Mouse (Mus musculus) midbrain, embryonic 13.5 days (tissue): ENCODE measurements at regions not wholly inside any gene's neighbourhood (a gene's known extent, or its start where the extent isn't known, plus 50 kb on each side); places are given as distances from the start of the nearest gene placed in this dataset.

Source experiments
- ATAC-seq: fragments of 200-750 bp; cut with Nextera tagmentation; 2 replicates; pipeline ENCODE4 v1.8.0; 2017; ENCODE audit warnings: mild to moderate bottlenecking, moderate TSS enrichment, moderate library complexity
- H3K27ac ChIP-seq: fragments of 300-500 bp; sonication (generic); 2 replicates; pipeline ENCODE4 v1.5.1; 2015; ENCODE audit warnings: inconsistent platforms, mild to moderate bottlenecking, moderate library complexity
- H3K27me3 ChIP-seq: fragments of 300-500 bp; sonication (generic); 2 replicates; pipeline ENCODE4 v1.6.1; 2015; ENCODE audit warnings: mild to moderate bottlenecking, inconsistent platforms
- H3K36me3 ChIP-seq: fragments of 300-500 bp; sonication (generic); 2 replicates; pipeline ENCODE4 v1.6.1; 2015; ENCODE audit warnings: mild to moderate bottlenecking, inconsistent platforms
- H3K4me1 ChIP-seq: fragments of 300-500 bp; sonication (generic); replicated peaks from 2 replicates; pipeline ENCODE4 v1.6.1; 2015; ENCODE audit warnings: inconsistent platforms
- H3K4me2 ChIP-seq: fragments of 300-500 bp; sonication (generic); replicated peaks from 2 replicates; pipeline ENCODE4 v1.6.1; 2015; ENCODE audit warnings: moderate library complexity, mild to moderate bottlenecking, inconsistent platforms
- H3K4me3 ChIP-seq: fragments of 300-500 bp; sonication (generic); replicated peaks from 2 replicates; pipeline ENCODE4 v1.5.1; 2015; ENCODE audit warnings: mild to moderate bottlenecking, inconsistent platforms
- H3K9ac ChIP-seq: fragments of 300-500 bp; sonication (generic); replicated peaks from 2 replicates; pipeline ENCODE4 v1.6.1; 2015; ENCODE audit warnings: mild to moderate bottlenecking, inconsistent platforms
- H3K9me3 ChIP-seq: fragments of 300-500 bp; sonication (generic); 2 replicates; pipeline ENCODE4 v1.6.1; 2016; ENCODE audit warnings: mild to moderate bottlenecking, inconsistent platforms
- WGBS: fragments of 180-500 bp; shearing (Covaris S2); methylation state at CpG from one replicate; pipeline ENCODE4 v1.1.7; 2015; 5-methylcytosine and 5-hydroxymethylcytosine counted together

GRCm38 (mm10) chr12:110177826-110178225, 101.0 kb upstream of the Dio3 start:
- H3K36me3 ChIP-seq = no peaks in the 10 kb centered on the region
- 95% methylated on average over 2 of the region's 2 CpGs for WGBS

GRCm38 (mm10) chr12:110183473-110183872, 95.4 kb upstream of the Dio3 start:
- WGBS = 9% methylated on average over 6 of the region's 6 CpGs
- peak overlapping the region; percentile 13; the same call in 1 of the 2 replicates for H3K4me2 ChIP-seq
- no peak overlapping the region for H3K9ac ChIP-seq
- H3K4me3 ChIP-seq = no peak overlapping the region
- H3K4me1 ChIP-seq = peaks cover 38% of the 10 kb centered on the region
- H3K36me3 ChIP-seq = no peaks in the 10 kb centered on the region
- ATAC-seq = no peak
- H3K27me3 ChIP-seq = peaks cover 43% of the 10 kb centered on the region
- H3K9me3 ChIP-seq = no peaks in the 10 kb centered on the region; the same call in 1 of the 2 replicates
- H3K27ac ChIP-seq = no peak overlapping the region

More at GRCm38 (mm10) chr12:110177826-110178225, 101.0 kb upstream of the Dio3 start:
- H3K4me3 ChIP-seq = no peak overlapping the region
- peaks cover 4% of the 10 kb centered on the region; the same call in 1 of the 2 replicates for H3K4me1 ChIP-seq
- H3K9me3 ChIP-seq = no peaks in the 10 kb centered on the region; the same call in 1 of the 2 replicates
- no peak overlapping the region for H3K9ac ChIP-seq
- H3K27ac ChIP-seq = no peak overlapping the region
- H3K27me3 ChIP-seq = no peaks in the 10 kb centered on the region
- no peak overlapping the region for H3K4me2 ChIP-seq
- no peak for ATAC-seq

GRCm38 (mm10) chr12:110185399-110185798, 93.5 kb upstream of the Dio3 start:
- peaks cover 58% of the 10 kb centered on the region for H3K27me3 ChIP-seq
- WGBS = 34% methylated on average over 9 of the region's 9 CpGs
- H3K4me3 ChIP-seq = no peak overlapping the region
- H3K9ac ChIP-seq = no peak overlapping the region
- peaks cover 48% of the 10 kb centered on the region for H3K4me1 ChIP-seq
- H3K4me2 ChIP-seq = no peak overlapping the region
- ATAC-seq = no peak
- H3K9me3 ChIP-seq = no peaks in the 10 kb centered on the region
- no peak overlapping the region for H3K27ac ChIP-seq
- H3K36me3 ChIP-seq = no peaks in the 10 kb centered on the region

- H3K27me3 ChIP-seq = peaks cover 67% of the 10 kb centered on the region
- ATAC-seq = no peak
- H3K36me3 ChIP-seq = no peaks in the 10 kb centered on the region
- H3K9me3 ChIP-seq = no peaks in the 10 kb centered on the region
- peaks cover 52% of the 10 kb centered on the region for H3K4me1 ChIP-seq
- WGBS = 7% methylated on average over 3 of the region's 3 CpGs
- H3K9ac ChIP-seq = no peak overlapping the region
- H3K4me2 ChIP-seq = no peak overlapping the region
- H3K27ac ChIP-seq = no peak overlapping the region
- no peak overlapping the region for H3K4me3 ChIP-seq
Observed at GRCm38 (mm10) chr12:110186381-110186780, 92.5 kb upstream of the Dio3 start.

- Histone ChIP-seq H3K27me3 (peaks cover 72% of the 10 kb centered on the region), H3K4me3 (0 out of 2 replicates have a peak overlapping the region, but pooled peaks have one; percentile 36), H3K4me2 (peak overlapping the region; percentile 55; the same call in 1 of the 2 replicates), H3K36me3 (no peaks in the 10 kb centered on the region), H3K4me1 (peaks cover 52% of the 10 kb centered on the region), H3K27ac (no peak overlapping the region), H3K9ac (no peak overlapping the region), H3K9me3 (no peaks in the 10 kb centered on the region)
- peak; percentile 8; the same call in 1 of the 2 replicates for ATAC-seq
- 2% methylated on average over 10 of the region's 10 CpGs for WGBS
Observed at GRCm38 (mm10) chr12:110186911-110187245, 92.0 kb upstream of the Dio3 start.

- under 1% methylated on average over 49 of the region's 49 CpGs for WGBS
- H3K9me3 ChIP-seq = no peaks in the 10 kb centered on the region
- peak overlapping the region; percentile 61 for H3K9ac ChIP-seq
- ATAC-seq = peak; percentile 70
- H3K4me2 ChIP-seq = peak overlapping the region; percentile 55
- H3K4me3 ChIP-seq = peak overlapping the region; percentile 36
- no peaks in the 10 kb centered on the region for H3K36me3 ChIP-seq
- H3K4me1 ChIP-seq = peaks cover 51% of the 10 kb centered on the region
- H3K27ac ChIP-seq = peak overlapping the region; percentile 83
- H3K27me3 ChIP-seq = peaks cover 78% of the 10 kb centered on the region
Observed at GRCm38 (mm10) chr12:110187246-110188135, 91.4 kb upstream of the Dio3 start.

- Histone ChIP-seq H3K4me3 (peak overlapping the region; percentile 36), H3K4me2 (peak overlapping the region; percentile 55), H3K27ac (peak overlapping the region; percentile 83), H3K27me3 (peaks cover 78% of the 10 kb centered on the region), H3K4me1 (peaks cover 44% of the 10 kb centered on the region), H3K36me3 (no peaks in the 10 kb centered on the region), H3K9ac (peak overlapping the region; percentile 61), H3K9me3 (no peaks in the 10 kb centered on the region)
- ATAC-seq = no peak
- WGBS = under 1% methylated on average over 28 of the region's 29 CpGs
Observed at GRCm38 (mm10) chr12:110188136-110188631, 90.7 kb upstream of the Dio3 start.

GRCm38 (mm10) chr12:110188641-110189328, 90.1 kb upstream of the Dio3 start:
- Histone ChIP-seq H3K4me2 (peak overlapping the region; percentile 55), H3K4me3 (peak overlapping the region; percentile 36), H3K9me3 (no peaks in the 10 kb centered on the region), H3K36me3 (no peaks in the 10 kb centered on the region), H3K27ac (peak overlapping the region; percentile 83), H3K27me3 (peaks cover 78% of the 10 kb centered on the region), H3K9ac (peak overlapping the region; percentile 61), H3K4me1 (peaks cover 38% of the 10 kb centered on the region)
- no peak for ATAC-seq
- WGBS = 1% methylated on average over 39 of the region's 39 CpGs

- no peak for ATAC-seq
- no peaks in the 10 kb centered on the region for H3K36me3 ChIP-seq
- peak overlapping the region; percentile 83 for H3K27ac ChIP-seq
- H3K9me3 ChIP-seq = no peaks in the 10 kb centered on the region
- WGBS = under 1% methylated on average over 19 of the region's 19 CpGs
- H3K27me3 ChIP-seq = peaks cover 74% of the 10 kb centered on the region
- peak overlapping the region; percentile 55 for H3K4me2 ChIP-seq
- H3K9ac ChIP-seq = peak overlapping the region; percentile 61
- H3K4me3 ChIP-seq = peak overlapping the region; percentile 36
- H3K4me1 ChIP-seq = peaks cover 33% of the 10 kb centered on the region
Observed at GRCm38 (mm10) chr12:110189329-110189642, 89.6 kb upstream of the Dio3 start.

- no peak overlapping the region for H3K9ac ChIP-seq
- no peak overlapping the region for H3K4me2 ChIP-seq
- H3K27me3 ChIP-seq = peaks cover 48% of the 10 kb centered on the region
- no peak overlapping the region for H3K4me3 ChIP-seq
- H3K4me1 ChIP-seq = peaks cover 27% of the 10 kb centered on the region
- H3K9me3 ChIP-seq = no peaks in the 10 kb centered on the region
- no peak overlapping the region for H3K27ac ChIP-seq
- WGBS = 49% methylated on average over 8 of the region's 8 CpGs
- H3K36me3 ChIP-seq = no peaks in the 10 kb centered on the region
- ATAC-seq = no peak
Observed at GRCm38 (mm10) chr12:110192186-110192585, 86.7 kb upstream of the Dio3 start.

GRCm38 (mm10) chr12:110197366-110197765, 81.5 kb upstream of the Dio3 start:
- no peaks in the 10 kb centered on the region for H3K9me3 ChIP-seq
- WGBS = 87% methylated on average over 3 of the region's 3 CpGs
- H3K4me1 ChIP-seq = no peaks in the 10 kb centered on the region
- peaks cover under 1% of the 10 kb centered on the region; the same call in 1 of the 2 replicates for H3K27me3 ChIP-seq
- no peak for ATAC-seq
- no peak overlapping the region for H3K27ac ChIP-seq
- no peak overlapping the region for H3K9ac ChIP-seq
- no peaks in the 10 kb centered on the region for H3K36me3 ChIP-seq
- no peak overlapping the region for H3K4me2 ChIP-seq
- no peak overlapping the region for H3K4me3 ChIP-seq

- Histone ChIP-seq H3K27ac (no peak overlapping the region), H3K36me3 (no peaks in the 10 kb centered on the region)
- no peak for ATAC-seq
Observed at GRCm38 (mm10) chr12:110200471-110200870, 78.4 kb upstream of the Dio3 start.

More at GRCm38 (mm10) chr12:110200471-110200870, 78.4 kb upstream of the Dio3 start:
- Histone ChIP-seq H3K4me1 (no peaks in the 10 kb centered on the region), H3K9me3 (no peaks in the 10 kb centered on the region), H3K27me3 (no peaks in the 10 kb centered on the region), H3K4me3 (no peak overlapping the region), H3K4me2 (no peak overlapping the region), H3K9ac (no peak overlapping the region)
- WGBS = 94% methylated on average over 7 of the region's 7 CpGs
